Mouse (Mus musculus) layer of hippocampus, postnatal 14 days (tissue): ENCODE data around the gene Prickle2. TPM values are rescaled to one million over a fixed set of nuclear protein-coding genes. Genes with fewer than 3 reads are reported as not detected.

ENCODE experiments used
- DNase-seq, 2 experiments: peaks; one replicate each; pipeline ENCODE4 v3.0.0; 2021 to 2022; ENCODE audit warnings: low spot score in 2 of 2, mixed read lengths in 1 of 2
- total RNA-seq, 2 experiments: library from RNA; stranded (reverse); gene quantifications; 2 replicates each; pipeline ENCODE4 v1.2.3; 2021

The Prickle2 gene
- total RNA-seq, 2 experiments from 2014 or later, result 184 to 192 TPM

- no peak for DNase-seq
Measured at GRCm38 (mm10) chr6:92460750-92461149, 245.2 kb downstream of the Prickle2 start.

GRCm38 (mm10) chr6:92458026-92458425 is 247.9 kb downstream of the Prickle2 start:
- no peak for DNase-seq

GRCm38 (mm10) chr6:92451421-92451820 is 254.5 kb downstream of the Prickle2 start:
- DNase-seq, result no peak

GRCm38 (mm10) chr6:92449956-92450355 is 256.0 kb downstream of the Prickle2 start:
- DNase-seq, result no peak

GRCm38 (mm10) chr6:92446662-92447061 is 259.3 kb downstream of the Prickle2 start:
- DNase-seq, result no peak

GRCm38 (mm10) chr6:92441205-92441604 is 264.8 kb downstream of the Prickle2 start:
- no peak for DNase-seq

GRCm38 (mm10) chr6:92440251-92440650 is 265.7 kb downstream of the Prickle2 start:
- no peak for DNase-seq

GRCm38 (mm10) chr6:92432146-92432545 is 273.8 kb downstream of the Prickle2 start:
- DNase-seq, result no peak

GRCm38 (mm10) chr6:92427406-92428171 is 278.4 kb downstream of the Prickle2 start:
- DNase-seq, result no peak

GRCm38 (mm10) chr6:92425901-92426300 is 280.1 kb downstream of the Prickle2 start:
- DNase-seq, result no peak

- DNase-seq, result no peak
Measured at GRCm38 (mm10) chr6:92425476-92425875, 280.5 kb downstream of the Prickle2 start.

- DNase-seq, result no peak
Measured at GRCm38 (mm10) chr6:92424991-92425390, 281.0 kb downstream of the Prickle2 start.

GRCm38 (mm10) chr6:92422286-92422685 is 283.7 kb downstream of the Prickle2 start:
- DNase-seq, result no peak

GRCm38 (mm10) chr6:92420106-92420505 is 285.8 kb downstream of the Prickle2 start:
- DNase-seq, result no peak

GRCm38 (mm10) chr6:92415405-92415755 is 290.6 kb downstream of the Prickle2 start:
- DNase-seq, result no peak

- no peak for DNase-seq
Measured at GRCm38 (mm10) chr6:92414478-92415404, 291.2 kb downstream of the Prickle2 start.

- no peak for DNase-seq
Measured at GRCm38 (mm10) chr6:92413982-92414381, 292.0 kb downstream of the Prickle2 start.

GRCm38 (mm10) chr6:92409788-92410187 is 296.2 kb downstream of the Prickle2 start:
- no peak for DNase-seq

- DNase-seq, result no peak
Measured at GRCm38 (mm10) chr6:92407259-92407658, 298.7 kb downstream of the Prickle2 start.

GRCm38 (mm10) chr6:92405571-92405970 is 300.4 kb downstream of the Prickle2 start:
- DNase-seq, result no peak

GRCm38 (mm10) chr6:92397876-92398275 is 308.1 kb downstream of the Prickle2 start:
- DNase-seq, result no peak

- DNase-seq, result no peak
Measured at GRCm38 (mm10) chr6:92395556-92395955, 310.4 kb downstream of the Prickle2 start.
